Mouse (Mus musculus): ENCODE measurements at regions not wholly inside any gene's neighbourhood (a gene's known extent, or its start where the extent isn't known, plus 50 kb on each side); places are given as distances from the start of the nearest gene placed in this dataset.

- no peaks in the 10 kb centered on the region for H3K9me3 ChIP-seq
- ATAC-seq (ENCODE audit: borderline replicate concordance, extremely low read depth, low FRiP score, low TSS enrichment) = no peak
- H3K27ac ChIP-seq = 0 out of 2 replicates have a peak overlapping the region, but pooled peaks have one; percentile 18
- WGBS = 40% methylated on average over 10 of the region's 10 CpGs
- H3K36me3 ChIP-seq = no peaks in the 10 kb centered on the region
- no peak overlapping the region for H3K4me2 ChIP-seq
- H3K4me1 ChIP-seq = peaks cover 28% of the 10 kb centered on the region
- H3K9ac ChIP-seq = no peak overlapping the region
- no peak overlapping the region for H3K4me3 ChIP-seq
- no peaks in the 10 kb centered on the region; the same call in 1 of the 2 replicates for H3K27me3 ChIP-seq
These were observed 132.2 kb downstream of the Rpl14 start for GRCm38 (mm10) chr9:120703291-120703930.

- H3K36me3 ChIP-seq = no peaks in the 10 kb centered on the region
- 58% methylated on average over 9 of the region's 9 CpGs for WGBS
- H3K4me2 ChIP-seq = no peak overlapping the region
- no peaks in the 10 kb centered on the region for H3K9me3 ChIP-seq
- H3K27me3 ChIP-seq = no peaks in the 10 kb centered on the region; the same call in 1 of the 2 replicates
- ATAC-seq (ENCODE audit: borderline replicate concordance, extremely low read depth, low FRiP score, low TSS enrichment) = no peak; the same call in 1 of the 2 replicates
- H3K27ac ChIP-seq = no peak overlapping the region
- H3K9ac ChIP-seq = no peak overlapping the region
- H3K4me3 ChIP-seq = no peak overlapping the region
- H3K4me1 ChIP-seq = peaks cover 27% of the 10 kb centered on the region
These were observed 135.4 kb downstream of the Rpl14 start for GRCm38 (mm10) chr9:120706562-120707198.

GRCm38 (mm10) chr9:120708507-120708906 lies 137.3 kb downstream of the Rpl14 start:
- Histone ChIP-seq H3K27ac (no peak overlapping the region), H3K4me1 (peaks cover 17% of the 10 kb centered on the region), H3K4me3 (no peak overlapping the region), H3K9me3 (no peaks in the 10 kb centered on the region), H3K27me3 (no peaks in the 10 kb centered on the region; the same call in 1 of the 2 replicates), H3K4me2 (peak overlapping the region; percentile 43), H3K36me3 (no peaks in the 10 kb centered on the region), H3K9ac (no peak overlapping the region)
- ATAC-seq (ENCODE audit: borderline replicate concordance, extremely low read depth, low FRiP score, low TSS enrichment) = no peak
- 11% methylated on average over 11 of the region's 11 CpGs for WGBS

GRCm38 (mm10) chr9:120709146-120709655 lies 138.0 kb downstream of the Rpl14 start:
- H3K9ac ChIP-seq = 0 out of 2 replicates have a peak overlapping the region, but pooled peaks have one; percentile 2
- H3K9me3 ChIP-seq = no peaks in the 10 kb centered on the region
- H3K4me1 ChIP-seq = peaks cover 15% of the 10 kb centered on the region; the same call in 1 of the 2 replicates
- no peak overlapping the region for H3K4me3 ChIP-seq
- no peak for ATAC-seq (ENCODE audit: borderline replicate concordance, extremely low read depth, low FRiP score, low TSS enrichment)
- no peaks in the 10 kb centered on the region; the same call in 1 of the 2 replicates for H3K27me3 ChIP-seq
- H3K36me3 ChIP-seq = no peaks in the 10 kb centered on the region
- peak overlapping the region; percentile 43 for H3K4me2 ChIP-seq
- no peak overlapping the region for H3K27ac ChIP-seq
- 70% methylated on average over 10 of the region's 10 CpGs for WGBS

GRCm38 (mm10) chr9:120712987-120713386 lies 141.7 kb downstream of the Rpl14 start:
- peaks cover 10% of the 10 kb centered on the region; the same call in 1 of the 2 replicates for H3K4me1 ChIP-seq
- H3K27ac ChIP-seq = no peak overlapping the region
- H3K9me3 ChIP-seq = no peaks in the 10 kb centered on the region
- H3K27me3 ChIP-seq = no peaks in the 10 kb centered on the region
- no peak overlapping the region for H3K4me2 ChIP-seq
- H3K36me3 ChIP-seq = no peaks in the 10 kb centered on the region
- WGBS = 95% methylated on average over 2 of the region's 2 CpGs
- no peak overlapping the region for H3K4me3 ChIP-seq
- H3K9ac ChIP-seq = no peak overlapping the region
- ATAC-seq (ENCODE audit: borderline replicate concordance, extremely low read depth, low FRiP score, low TSS enrichment) = no peak

GRCm38 (mm10) chr9:120715665-120716121 lies 144.4 kb downstream of the Rpl14 start:
- Histone ChIP-seq H3K27ac (no peak overlapping the region), H3K9ac (no peak overlapping the region), H3K4me3 (no peak overlapping the region), H3K36me3 (no peaks in the 10 kb centered on the region), H3K9me3 (no peaks in the 10 kb centered on the region), H3K4me2 (no peak overlapping the region), H3K4me1 (no peaks in the 10 kb centered on the region), H3K27me3 (no peaks in the 10 kb centered on the region)
- 68% methylated on average over 7 of the region's 7 CpGs for WGBS
- no peak for ATAC-seq (ENCODE audit: borderline replicate concordance, extremely low read depth, low FRiP score, low TSS enrichment)

- no peak for ATAC-seq (ENCODE audit: borderline replicate concordance, extremely low read depth, low FRiP score, low TSS enrichment)
- Histone ChIP-seq H3K27ac (no peak overlapping the region), H3K4me3 (no peak overlapping the region), H3K9me3 (no peaks in the 10 kb centered on the region), H3K4me1 (no peaks in the 10 kb centered on the region), H3K9ac (no peak overlapping the region), H3K4me2 (no peak overlapping the region), H3K36me3 (no peaks in the 10 kb centered on the region), H3K27me3 (no peaks in the 10 kb centered on the region)
- WGBS = 78% methylated on average over 3 of the region's 3 CpGs
These were observed 147.6 kb downstream of the Rpl14 start for GRCm38 (mm10) chr9:120718812-120719211.

GRCm38 (mm10) chr9:120721451-120722123 lies 150.3 kb downstream of the Rpl14 start:
- Histone ChIP-seq H3K36me3 (no peaks in the 10 kb centered on the region), H3K4me1 (no peaks in the 10 kb centered on the region), H3K27me3 (no peaks in the 10 kb centered on the region), H3K4me3 (no peak overlapping the region), H3K9me3 (no peaks in the 10 kb centered on the region), H3K27ac (no peak overlapping the region), H3K9ac (no peak overlapping the region), H3K4me2 (no peak overlapping the region)
- ATAC-seq (ENCODE audit: borderline replicate concordance, extremely low read depth, low FRiP score, low TSS enrichment) = no peak
- 76% methylated on average over 9 of the region's 9 CpGs for WGBS

GRCm38 (mm10) chr9:120723026-120723425 lies 151.8 kb downstream of the Rpl14 start:
- Histone ChIP-seq H3K4me3 (no peak overlapping the region), H3K27me3 (no peaks in the 10 kb centered on the region), H3K27ac (no peak overlapping the region), H3K9me3 (no peaks in the 10 kb centered on the region), H3K4me2 (no peak overlapping the region), H3K4me1 (no peaks in the 10 kb centered on the region), H3K36me3 (no peaks in the 10 kb centered on the region), H3K9ac (no peak overlapping the region)
- WGBS = 70% methylated on average over 5 of the region's 5 CpGs
- no peak for ATAC-seq (ENCODE audit: borderline replicate concordance, extremely low read depth, low FRiP score, low TSS enrichment)

- peaks cover 34% of the 10 kb centered on the region for H3K4me1 ChIP-seq
- no peak overlapping the region for H3K9ac ChIP-seq
- ATAC-seq (ENCODE audit: borderline replicate concordance, extremely low read depth, low FRiP score, low TSS enrichment) = no peak
- H3K36me3 ChIP-seq = no peaks in the 10 kb centered on the region
- H3K27ac ChIP-seq = no peak overlapping the region
- H3K4me2 ChIP-seq = no peak overlapping the region
- H3K27me3 ChIP-seq = no peaks in the 10 kb centered on the region
- H3K9me3 ChIP-seq = no peaks in the 10 kb centered on the region
- 45% methylated on average over 8 of the region's 8 CpGs for WGBS
- H3K4me3 ChIP-seq = no peak overlapping the region
These were observed 160.8 kb downstream of the Rpl14 start for GRCm38 (mm10) chr9:120731952-120732622.

GRCm38 (mm10) chr9:120732650-120733293 lies 161.5 kb downstream of the Rpl14 start:
- 45% methylated on average over 14 of the region's 14 CpGs for WGBS
- Histone ChIP-seq H3K4me3 (no peak overlapping the region), H3K9ac (no peak overlapping the region)

More at GRCm38 (mm10) chr9:120732650-120733293, 161.5 kb downstream of the Rpl14 start:
- no peak overlapping the region for H3K27ac ChIP-seq
- H3K4me1 ChIP-seq = peaks cover 36% of the 10 kb centered on the region
- H3K4me2 ChIP-seq = no peak overlapping the region
- no peaks in the 10 kb centered on the region for H3K9me3 ChIP-seq
- no peaks in the 10 kb centered on the region for H3K27me3 ChIP-seq
- ATAC-seq (ENCODE audit: borderline replicate concordance, extremely low read depth, low FRiP score, low TSS enrichment) = no peak
- H3K36me3 ChIP-seq = no peaks in the 10 kb centered on the region
